In the genomic region with DNA sequence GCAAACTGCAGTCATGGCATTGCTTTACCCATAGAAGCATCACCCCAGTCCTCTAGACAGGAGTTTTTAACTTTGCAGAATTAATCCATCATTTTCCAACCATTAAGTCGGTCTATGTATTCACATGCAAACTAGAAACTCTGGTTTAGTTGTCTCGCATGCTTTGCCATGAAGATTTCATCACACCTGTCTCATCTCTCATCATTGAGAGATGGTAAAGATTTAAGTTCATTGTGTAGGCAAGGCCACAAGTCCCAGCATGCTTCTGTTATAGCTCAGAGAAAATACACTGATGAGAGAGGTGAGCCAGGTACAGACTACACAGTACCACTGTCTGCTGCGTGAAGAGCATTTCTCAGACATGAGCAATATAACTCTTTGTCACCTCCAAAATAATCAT, we compare ENCODE assay signal across 25 mouse cellular contexts. TPM values are rescaled to one million over a fixed set of nuclear protein-coding genes. Genes with fewer than 3 reads are reported as not detected.
A peak's percentile ranks its signal among the peaks of the same experiment; 100 is the strongest.
DNase-seq lines count a peak whose midpoint lies in the region; ATAC-seq and TF ChIP-seq lines count a peak whose summit lies in the region.
"Had no signal": no experiment of that assay in that cellular context is flagged by ENCODE, and none has a peak within 500 bp of the region (broad histone marks: within the 10 kb centered on the region; RNA-seq: fewer than 3 reads in every experiment).

No protein-coding gene starts in this region.

- DNase-seq in embryonic facial prominence, embryonic 14.5 days (ENCODE audit: low spot score), result peak; percentile 63
- no peak for DNase-seq in embryonic facial prominence, embryonic 10.5 days (ENCODE audit: low spot score)
- DNase-seq in gonadal fat pad, adult 2 months (ENCODE audit: low read depth), result peak; percentile 95
- DNase-seq in cerebellum, adult 2 months, result no peak
- DNase-seq: adrenal gland, adult 8-10 months; adrenal gland, postnatal 14 days; adrenal gland, postnatal 36 days; B cell, adult 2 months; cerebellum, adult 11-12 months; cerebellum, adult 8-10 months; cerebellum, adult 9-11 months; cerebellum, postnatal 14 days; cerebellum, postnatal 36 days; embryo, embryonic 11 days had no signal

- no peak overlapping the region for H3K9ac ChIP-seq in embryonic facial prominence, embryonic 14.5 days (ENCODE audit: low read depth, low read length)
- H3K9ac ChIP-seq in embryonic facial prominence, embryonic 15.5 days, result no peak overlapping the region
- H3K9ac ChIP-seq: embryonic facial prominence, embryonic 12.5 days; forebrain, embryonic 12.5 days had no signal

- H3K4me1 ChIP-seq in embryonic facial prominence, embryonic 14.5 days (ENCODE audit: control insufficient read depth, insufficient read depth, low read length), result no peaks in the 10 kb centered on the region
- no peaks in the 10 kb centered on the region for H3K4me1 ChIP-seq in embryonic facial prominence, embryonic 10.5 days
- H3K4me1 ChIP-seq in embryonic facial prominence, embryonic 15.5 days, result no peaks in the 10 kb centered on the region
- no peaks in the 10 kb centered on the region for H3K4me1 ChIP-seq in cerebellum, adult 2 months (ENCODE audit: control insufficient read depth, insufficient read depth, low read length)
- H3K4me1 ChIP-seq: embryonic facial prominence, embryonic 12.5 days; forebrain, embryonic 10.5 days; forebrain, embryonic 12.5 days had no signal

- no peaks in the 10 kb centered on the region for H3K27me3 ChIP-seq in embryonic facial prominence, embryonic 14.5 days (replicated peaks; ENCODE audit: control insufficient read depth, insufficient read depth, low read length)
- no peaks in the 10 kb centered on the region for H3K27me3 ChIP-seq in embryonic facial prominence, embryonic 10.5 days (replicated peaks; ENCODE audit: low read depth, poor library complexity, severe bottlenecking)
- H3K27me3 ChIP-seq in embryonic facial prominence, embryonic 15.5 days, result no peaks in the 10 kb centered on the region
- H3K27me3 ChIP-seq in cerebellum, adult 2 months (ENCODE audit: control insufficient read depth, insufficient read depth, low read length), result no peaks in the 10 kb centered on the region; the same call in 1 of the 2 replicates
- H3K27me3 ChIP-seq: CH12.LX; embryonic facial prominence, embryonic 12.5 days; forebrain, embryonic 12.5 days; Patski had no signal

- H3K4me2 ChIP-seq in embryonic facial prominence, embryonic 14.5 days (ENCODE audit: low read depth, low read length), result no peak overlapping the region
- no peak overlapping the region for H3K4me2 ChIP-seq in embryonic facial prominence, embryonic 15.5 days (replicated peaks)
- H3K4me2 ChIP-seq: embryonic facial prominence, embryonic 12.5 days; forebrain, embryonic 12.5 days had no signal

- no peak overlapping the region for H3K4me3 ChIP-seq in embryonic facial prominence, embryonic 14.5 days (ENCODE audit: low read depth, low read length)
- no peak overlapping the region for H3K4me3 ChIP-seq in embryonic facial prominence, embryonic 10.5 days
- H3K4me3 ChIP-seq in embryonic facial prominence, embryonic 15.5 days (replicated peaks), result no peak overlapping the region
- H3K4me3 ChIP-seq in cerebellum, adult 2 months (replicated peaks; ENCODE audit: insufficient read depth, low read depth, low read length), result no peak overlapping the region
- H3K4me3 ChIP-seq: embryonic facial prominence, embryonic 12.5 days; forebrain, embryonic 10.5 days; forebrain, embryonic 12.5 days had no signal

- H3K27ac ChIP-seq in embryonic facial prominence, embryonic 14.5 days (replicated peaks; ENCODE audit: low read depth, low read length), result no peak overlapping the region
- H3K27ac ChIP-seq in embryonic facial prominence, embryonic 10.5 days (replicated peaks), result no peak overlapping the region
- H3K27ac ChIP-seq in embryonic facial prominence, embryonic 15.5 days (replicated peaks), result no peak overlapping the region
- H3K27ac ChIP-seq in cerebellum, adult 2 months (ENCODE audit: insufficient read depth, low read length), result no peak overlapping the region
- H3K27ac ChIP-seq: embryonic facial prominence, embryonic 12.5 days; forebrain, embryonic 10.5 days; forebrain, embryonic 12.5 days had no signal

- peak; percentile 89 for ATAC-seq in embryonic facial prominence, embryonic 14.5 days (ENCODE audit: low read depth)
- ATAC-seq in embryonic facial prominence, embryonic 15.5 days (ENCODE audit: insufficient number of reproducible peaks, low FRiP score, low TSS enrichment, low read depth), result 0 out of 2 replicates have a peak, but pooled peaks have one; percentile 39
- ATAC-seq: activated CD4-positive, CD25-positive, alpha-beta regulatory T cell, adult 4 months; CD4-positive, CD25-positive, alpha-beta regulatory T cell, adult 4 months; forebrain, embryonic 14.5 days; forebrain, embryonic 16.5 days; Patski had no signal

- TF ChIP-seq CTCF in cerebellum, adult 2 months (IDR thresholded peaks at IDR 0.05; ENCODE audit: borderline replicate concordance, insufficient read depth, low read depth, low read length), result no peak

- no peak for TF ChIP-seq POLR2A in cerebellum, adult 2 months (IDR thresholded peaks at IDR 0.05; ENCODE audit: borderline replicate concordance, insufficient read depth, low read length)

- H3K9me3 ChIP-seq in embryonic facial prominence, embryonic 14.5 days (ENCODE audit: control insufficient read depth, low read length), result no peaks in the 10 kb centered on the region
- H3K9me3 ChIP-seq in embryonic facial prominence, embryonic 10.5 days, result no peaks in the 10 kb centered on the region
- H3K9me3 ChIP-seq in embryonic facial prominence, embryonic 15.5 days (replicated peaks), result no peaks in the 10 kb centered on the region
- H3K9me3 ChIP-seq: embryonic facial prominence, embryonic 12.5 days; forebrain, embryonic 10.5 days; forebrain, embryonic 12.5 days; G1E had no signal

- WGBS in embryonic facial prominence, embryonic 14.5 days, result 77% methylated on average over 3 of the region's 3 CpGs
- 91% methylated on average over 3 of the region's 3 CpGs for WGBS in embryonic facial prominence, embryonic 10.5 days
- 70% methylated on average over 3 of the region's 3 CpGs for WGBS in embryonic facial prominence, embryonic 15.5 days
- 93% methylated on average over 3 of the region's 3 CpGs for WGBS in cerebellum, adult 2 months

- no peaks in the 10 kb centered on the region for H3K36me3 ChIP-seq in embryonic facial prominence, embryonic 14.5 days (ENCODE audit: control insufficient read depth, insufficient read depth, low read length)
- no peaks in the 10 kb centered on the region for H3K36me3 ChIP-seq in embryonic facial prominence, embryonic 10.5 days (replicated peaks)
- H3K36me3 ChIP-seq in embryonic facial prominence, embryonic 15.5 days, result no peaks in the 10 kb centered on the region
- H3K36me3 ChIP-seq: embryonic facial prominence, embryonic 12.5 days; forebrain, embryonic 10.5 days; forebrain, embryonic 12.5 days; G1E had no signal

RNA-seq across cellular contexts. Expression of gene St8sia6, which starts 18.8 kb away (rescaled TPM):
- polyA plus RNA-seq in embryonic facial prominence, embryonic 14.5 days (2014; fragmentation: Nextera tagmentation; extraction: Ambion mirVana), result 1.8 and 2.7 TPM in 2 replicates
- 1.1 and 1.7 TPM in 2 replicates for polyA plus RNA-seq in embryonic facial prominence, embryonic 10.5 days (2016; fragmentation: Nextera tagmentation; extraction: Ambion mirVana)
- 1.5 and 2.5 TPM in 2 replicates for polyA plus RNA-seq in embryonic facial prominence, embryonic 15.5 days (2015; fragmentation: Nextera tagmentation; extraction: Ambion mirVana)
- polyA plus RNA-seq in gonadal fat pad, adult 2 months (2012; rRNA removed), result 9.1 and 15.5 TPM in 2 replicates
- 0.93 and 1.0 TPM in 2 replicates for polyA plus RNA-seq in cerebellum, adult 2 months (2012; rRNA removed)
- polyA plus RNA-seq: G1E had no signal

Comparison
In these comparisons a context has a peak if more than half of its experiments do, and no peak if none do; other contexts are left out.
1. DNase-seq: peak in embryonic facial prominence, embryonic 14.5 days (single experiment) and gonadal fat pad, adult 2 months (single experiment); none in embryonic facial prominence, embryonic 10.5 days (single experiment) and cerebellum, adult 2 months (0 of 2).